Mouse (Mus musculus): ENCODE measurements around the gene Lactb. TPM values are rescaled to one million over a fixed set of nuclear protein-coding genes. Genes with fewer than 3 reads are reported as not detected.
A peak's percentile ranks its signal among the peaks of the same experiment; 100 is the strongest.

The Lactb gene
- polyA plus RNA-seq, 3 experiments from 2014 or later = 2.3 to 4.4 (median 3.4) TPM

- no peak for ATAC-seq
These were observed 3.2 kb upstream of the Lactb start for GRCm38 (mm10) chr9:66978468-66978867.

- no peak for ATAC-seq
These were observed 2.7 kb upstream of the Lactb start for GRCm38 (mm10) chr9:66977982-66978381.

- no peak for ATAC-seq
These were observed 1.8 kb upstream of the Lactb start for GRCm38 (mm10) chr9:66977121-66977520.

- ATAC-seq = peak; percentile 80
These were observed 511 bp downstream of the Lactb start for GRCm38 (mm10) chr9:66974721-66975225.

GRCm38 (mm10) chr9:66971116-66971515, 4.2 kb downstream of the Lactb start:
- no peak for ATAC-seq

- no peak for ATAC-seq
These were observed 7.8 kb downstream of the Lactb start for GRCm38 (mm10) chr9:66967492-66967891.

- no peak for ATAC-seq
These were observed 13.8 kb downstream of the Lactb start for GRCm38 (mm10) chr9:66961478-66961877.

- no peak for ATAC-seq
These were observed 17.8 kb downstream of the Lactb start for GRCm38 (mm10) chr9:66957451-66957850.

- no peak for ATAC-seq
These were observed 22.4 kb downstream of the Lactb start for GRCm38 (mm10) chr9:66952886-66953285.

GRCm38 (mm10) chr9:66952321-66952720, 23.0 kb downstream of the Lactb start:
- ATAC-seq = no peak

- ATAC-seq = no peak
These were observed 26.7 kb downstream of the Lactb start for GRCm38 (mm10) chr9:66948536-66948935.

- peak; percentile 92 for ATAC-seq
These were observed 29.3 kb downstream of the Lactb start, which contains the start of gene Rps27l for GRCm38 (mm10) chr9:66945647-66946641. Gene Rps27l, plus strand, starts transcription at chr9:66946086.

- ATAC-seq = no peak
These were observed 30.1 kb downstream of the Lactb start for GRCm38 (mm10) chr9:66945161-66945560.

GRCm38 (mm10) chr9:66938836-66939235, 36.4 kb downstream of the Lactb start:
- peak; percentile 77 for ATAC-seq

GRCm38 (mm10) chr9:66937507-66937906, 37.8 kb downstream of the Lactb start:
- ATAC-seq = no peak

- no peak for ATAC-seq
These were observed 41.1 kb downstream of the Lactb start for GRCm38 (mm10) chr9:66933869-66934808.

GRCm38 (mm10) chr9:66930351-66930750, 44.9 kb downstream of the Lactb start:
- no peak for ATAC-seq

GRCm38 (mm10) chr9:66927696-66928402, 47.4 kb downstream of the Lactb start:
- no peak for ATAC-seq

- no peak for ATAC-seq
These were observed 49.4 kb downstream of the Lactb start for GRCm38 (mm10) chr9:66925853-66926252.

- ATAC-seq = no peak
These were observed 53.2 kb downstream of the Lactb start for GRCm38 (mm10) chr9:66922076-66922475.

- ATAC-seq = no peak
These were observed 54.6 kb downstream of the Lactb start for GRCm38 (mm10) chr9:66920488-66921279.

Data from inflammation-experienced regulatory T-cells, adult 6 months (primary cell).